Mouse (Mus musculus) kidney, embryonic 16.5 days (tissue): ENCODE data around the gene Tmem184b. TPM values are rescaled to one million over a fixed set of nuclear protein-coding genes. Genes with fewer than 3 reads are reported as not detected.

Source experiments
- ATAC-seq: fragments of 200-750 bp; cut with Nextera tagmentation; 2 replicates; pipeline ENCODE4 v1.8.0; 2017; ENCODE audit warnings: moderate TSS enrichment; ENCODE audit not compliant: low FRiP score, low TSS enrichment
- H3K27ac ChIP-seq: fragments of 300-500 bp; sonication (generic); 2 replicates; pipeline ENCODE4 v1.5.1; 2014; ENCODE audit warnings: low read length
- H3K27me3 ChIP-seq: fragments of 300-500 bp; sonication (generic); 2 replicates; pipeline ENCODE4 v1.6.1; 2014; ENCODE audit warnings: low read length, control low read depth, mixed read lengths; ENCODE audit not compliant: insufficient read depth
- H3K36me3 ChIP-seq: fragments of 300-500 bp; sonication (generic); 2 replicates; pipeline ENCODE4 v1.6.1; 2014; ENCODE audit warnings: low read length, control low read depth, mixed read lengths; ENCODE audit not compliant: insufficient read depth
- H3K4me1 ChIP-seq: fragments of 300-500 bp; sonication (generic); 2 replicates; pipeline ENCODE4 v1.6.1; 2014; ENCODE audit warnings: low read length, control low read depth, mixed read lengths; ENCODE audit not compliant: insufficient read depth
- H3K4me2 ChIP-seq: fragments of 300-500 bp; sonication (generic); replicated peaks from 2 replicates; pipeline ENCODE4 v1.6.1; 2014; ENCODE audit warnings: low read depth, low read length
- H3K4me3 ChIP-seq: fragments of 300-500 bp; sonication (generic); 2 replicates; pipeline ENCODE4 v1.5.1; 2014; ENCODE audit warnings: mild to moderate bottlenecking, low read length
- H3K9ac ChIP-seq: fragments of 300-500 bp; sonication (generic); replicated peaks from 2 replicates; pipeline ENCODE4 v1.6.1; 2014; ENCODE audit warnings: low read length
- H3K9me3 ChIP-seq: fragments of 300-500 bp; sonication (generic); 2 replicates; pipeline ENCODE4 v1.6.1; 2016; ENCODE audit warnings: low read length, control low read depth
- WGBS: fragments of 180-500 bp; shearing (Covaris S2); extraction: QIAGEN DNeasy Blood & Tissue Kit; methylation state at CpG from one replicate; pipeline ENCODE4 v1.1.7; 2014; 5-methylcytosine and 5-hydroxymethylcytosine counted together
- polyA plus RNA-seq: library from polyadenylated mRNA; unstranded; fragments of >200 nt; fragmentation: Nextera tagmentation; extraction: Ambion mirVana; gene quantifications from 2 replicates; pipeline ENCODE4 v1.2.1, GENCODE M21; 2015

The Tmem184b gene
- polyA plus RNA-seq, 1 experiment from 2014 or later, result 80.5 TPM

DNA sequence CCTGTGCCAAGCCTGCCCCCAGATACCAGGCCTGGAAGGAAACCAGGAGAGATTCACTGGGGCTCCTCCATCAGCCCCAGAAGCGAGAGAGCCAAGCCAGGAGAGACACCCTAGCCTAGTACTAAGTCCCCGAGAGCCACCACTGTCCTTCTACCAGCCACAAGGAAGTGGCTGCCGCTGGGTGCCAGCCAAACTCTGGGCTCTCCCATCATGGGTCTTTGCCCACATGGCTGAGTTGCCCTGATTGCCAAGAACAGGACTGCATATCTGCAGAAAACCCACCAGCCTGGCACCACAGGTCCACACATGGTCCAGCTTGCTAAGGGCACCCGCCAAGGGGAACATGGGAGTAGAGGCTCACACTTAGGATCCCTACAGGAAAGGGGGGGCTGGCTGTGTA is 36.9 kb upstream of the Tmem184b start:
- Histone ChIP-seq H3K27ac (no peak overlapping the region; the same call in 1 of the 2 replicates), H3K27me3 (no peaks in the 10 kb centered on the region), H3K9me3 (no peaks in the 10 kb centered on the region), H3K36me3 (peaks cover 18% of the 10 kb centered on the region), H3K4me2 (peak overlapping the region; percentile 76), H3K9ac (peak overlapping the region; percentile 86), H3K4me1 (peaks cover 67% of the 10 kb centered on the region), H3K4me3 (peak overlapping the region; percentile 70)
- WGBS, result 65% methylated on average over 4 of the region's 4 CpGs
- ATAC-seq, result no peak

DNA sequence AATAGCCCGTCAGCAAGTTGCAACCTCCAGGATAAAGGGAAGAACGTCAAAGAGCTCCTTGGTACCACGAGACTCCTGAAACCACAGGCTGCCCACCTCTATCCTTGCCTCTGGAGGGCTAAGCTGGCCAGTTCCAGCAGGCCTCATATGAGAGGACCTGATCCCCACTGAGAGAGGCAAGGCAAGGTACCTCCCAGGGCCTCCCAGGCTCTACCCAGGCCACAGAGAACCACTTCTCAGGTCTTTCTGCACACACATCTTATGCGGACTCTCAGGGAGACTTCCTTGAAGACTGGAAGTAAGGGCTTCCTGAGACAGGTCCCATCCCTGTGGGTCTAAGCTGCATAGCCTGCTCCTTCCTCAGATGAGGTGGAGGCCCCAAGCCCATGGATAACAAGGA is 36.0 kb upstream of the Tmem184b start:
- no peak overlapping the region for H3K4me2 ChIP-seq
- peaks cover 23% of the 10 kb centered on the region for H3K36me3 ChIP-seq
- H3K4me3 ChIP-seq, result no peak overlapping the region
- 64% methylated on average over 4 of the region's 4 CpGs for WGBS
- H3K27me3 ChIP-seq, result no peaks in the 10 kb centered on the region
- H3K9me3 ChIP-seq, result no peaks in the 10 kb centered on the region
- ATAC-seq, result no peak
- H3K4me1 ChIP-seq, result peaks cover 74% of the 10 kb centered on the region
- H3K27ac ChIP-seq, result 0 out of 2 replicates have a peak overlapping the region, but pooled peaks have one; percentile 1
- 0 out of 2 replicates have a peak overlapping the region, but pooled peaks have one; percentile 7 for H3K9ac ChIP-seq

DNA sequence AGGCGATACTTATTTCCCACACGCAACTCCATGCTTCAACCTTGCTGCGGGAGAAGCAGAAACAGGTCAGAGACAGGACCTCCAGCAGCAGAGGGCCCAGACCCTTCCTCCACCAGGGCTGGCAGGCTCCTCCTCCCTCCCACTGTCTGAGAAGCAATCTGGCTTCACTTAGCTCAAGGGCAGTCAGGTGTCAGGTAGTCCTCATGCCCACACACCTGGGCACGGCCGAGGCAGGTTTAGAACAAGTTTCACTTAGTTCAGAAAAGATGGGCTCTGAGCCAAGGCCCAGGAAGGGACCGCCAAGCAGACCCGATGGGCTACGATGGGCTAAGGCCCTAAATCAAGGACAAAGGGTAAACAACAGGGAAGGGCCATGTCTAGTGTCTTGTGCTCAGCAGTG is 35.4 kb upstream of the Tmem184b start:
- Histone ChIP-seq H3K4me2 (no peak overlapping the region), H3K9me3 (no peaks in the 10 kb centered on the region), H3K9ac (peak overlapping the region; percentile 23; the same call in 1 of the 2 replicates), H3K36me3 (peaks cover 29% of the 10 kb centered on the region), H3K4me1 (peaks cover 71% of the 10 kb centered on the region), H3K27me3 (no peaks in the 10 kb centered on the region), H3K4me3 (no peak overlapping the region), H3K27ac (0 out of 2 replicates have a peak overlapping the region, but pooled peaks have one; percentile 1)
- 50% methylated on average over 8 of the region's 8 CpGs for WGBS
- no peak for ATAC-seq

GRCm38 (mm10) chr15:79438209-79438810 is 34.9 kb upstream of the Tmem184b start:
- no peak overlapping the region for H3K4me2 ChIP-seq
- ATAC-seq, result no peak
- WGBS, result 82% methylated on average over 6 of the region's 6 CpGs
- peaks cover 30% of the 10 kb centered on the region for H3K36me3 ChIP-seq
- H3K4me3 ChIP-seq, result no peak overlapping the region
- H3K27ac ChIP-seq, result peak overlapping the region; percentile 1; the same call in 1 of the 2 replicates
- H3K27me3 ChIP-seq, result no peaks in the 10 kb centered on the region
- peaks cover 71% of the 10 kb centered on the region for H3K4me1 ChIP-seq
- peak overlapping the region; percentile 23; the same call in 1 of the 2 replicates for H3K9ac ChIP-seq
- no peaks in the 10 kb centered on the region for H3K9me3 ChIP-seq

GRCm38 (mm10) chr15:79437541-79438208 is 34.3 kb upstream of the Tmem184b start:
- 73% methylated on average over 12 of the region's 12 CpGs for WGBS
- no peaks in the 10 kb centered on the region for H3K9me3 ChIP-seq
- peaks cover 33% of the 10 kb centered on the region for H3K36me3 ChIP-seq
- H3K4me3 ChIP-seq, result no peak overlapping the region
- no peak overlapping the region for H3K4me2 ChIP-seq
- no peak overlapping the region for H3K9ac ChIP-seq
- no peak for ATAC-seq
- H3K4me1 ChIP-seq, result peaks cover 71% of the 10 kb centered on the region
- no peak overlapping the region for H3K27ac ChIP-seq
- H3K27me3 ChIP-seq, result no peaks in the 10 kb centered on the region

DNA sequence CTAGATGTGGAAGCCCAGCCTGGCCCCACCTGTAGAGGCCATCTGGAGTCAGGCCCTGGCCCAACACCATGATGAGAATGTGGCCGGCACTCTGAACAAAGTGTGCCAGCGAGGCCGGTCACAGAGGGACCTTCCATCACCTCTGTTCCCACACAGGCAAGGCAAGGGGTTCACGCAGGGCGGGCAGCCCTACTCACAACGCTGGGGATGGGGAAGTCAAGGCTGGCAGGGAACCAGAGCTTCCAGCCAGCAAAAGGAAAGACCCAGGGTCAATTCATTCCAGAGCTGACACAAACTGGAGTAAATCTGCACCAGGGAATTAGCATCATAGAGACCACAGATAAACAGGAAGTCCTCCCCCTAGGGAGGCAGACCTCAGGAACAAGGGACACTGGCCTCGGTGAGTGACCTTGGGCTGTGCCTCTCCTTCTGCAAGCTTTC is 33.1 kb upstream of the Tmem184b start:
- H3K27ac ChIP-seq, result peak overlapping the region; percentile 60; the same call in 1 of the 2 replicates
- no peak for ATAC-seq
- no peak overlapping the region; the same call in 1 of the 2 replicates for H3K9ac ChIP-seq
- WGBS, result 51% methylated on average over 7 of the region's 7 CpGs
- no peak overlapping the region for H3K4me2 ChIP-seq
- H3K9me3 ChIP-seq, result no peaks in the 10 kb centered on the region
- no peak overlapping the region for H3K4me3 ChIP-seq
- no peaks in the 10 kb centered on the region for H3K27me3 ChIP-seq
- peaks cover 73% of the 10 kb centered on the region for H3K4me1 ChIP-seq
- peaks cover 34% of the 10 kb centered on the region for H3K36me3 ChIP-seq

DNA sequence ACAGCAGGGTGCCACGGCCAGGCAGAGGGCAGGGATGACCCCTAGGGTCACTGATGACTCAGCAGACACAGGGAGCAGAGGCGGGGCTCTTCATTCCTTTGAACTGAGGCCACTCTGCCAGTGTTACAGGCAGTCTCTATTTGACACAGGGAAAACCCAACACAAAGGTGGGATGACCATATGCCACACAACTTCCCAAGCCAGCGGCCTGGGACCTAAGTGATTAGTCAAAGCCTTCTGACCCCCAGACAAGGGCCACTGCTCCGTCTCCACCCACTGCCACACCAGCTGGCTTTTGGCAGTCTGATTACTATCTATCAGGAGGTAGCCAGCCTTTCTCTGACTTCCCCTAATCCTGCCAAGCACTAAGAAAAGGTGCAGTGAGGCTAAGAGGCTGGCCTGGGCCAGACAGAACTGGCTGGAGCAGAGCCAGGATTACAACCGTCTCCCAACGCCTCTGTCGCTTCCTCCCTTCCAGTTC is 31.9 kb upstream of the Tmem184b start:
- H3K36me3 ChIP-seq, result peaks cover 38% of the 10 kb centered on the region
- H3K4me3 ChIP-seq, result no peak overlapping the region
- H3K9me3 ChIP-seq, result no peaks in the 10 kb centered on the region
- peak overlapping the region; percentile 60 for H3K27ac ChIP-seq
- H3K4me1 ChIP-seq, result peaks cover 65% of the 10 kb centered on the region
- WGBS, result 22% methylated on average over 7 of the region's 7 CpGs
- H3K4me2 ChIP-seq, result no peak overlapping the region
- H3K27me3 ChIP-seq, result no peaks in the 10 kb centered on the region
- peak; percentile 32 for ATAC-seq
- no peak overlapping the region for H3K9ac ChIP-seq

- Histone ChIP-seq H3K4me3 (no peak overlapping the region), H3K36me3 (peaks cover 47% of the 10 kb centered on the region), H3K4me1 (peaks cover 42% of the 10 kb centered on the region)
Observed at GRCm38 (mm10) chr15:79432892-79433291, 29.5 kb upstream of the Tmem184b start.

GRCm38 (mm10) chr15:79432328-79432727 is 29.0 kb upstream of the Tmem184b start:
- Histone ChIP-seq H3K4me1 (peaks cover 37% of the 10 kb centered on the region), H3K4me2 (no peak overlapping the region), H3K27ac (peak overlapping the region; percentile 77), H3K9me3 (no peaks in the 10 kb centered on the region), H3K4me3 (no peak overlapping the region), H3K36me3 (peaks cover 47% of the 10 kb centered on the region), H3K27me3 (no peaks in the 10 kb centered on the region), H3K9ac (no peak overlapping the region)
- WGBS, result 83% methylated on average over 11 of the region's 11 CpGs
- no peak for ATAC-seq

More at GRCm38 (mm10) chr15:79432892-79433291, 29.5 kb upstream of the Tmem184b start:
- no peaks in the 10 kb centered on the region for H3K9me3 ChIP-seq
- no peaks in the 10 kb centered on the region for H3K27me3 ChIP-seq
- WGBS, result 54% methylated on average over 21 of the region's 21 CpGs
- peak overlapping the region; percentile 27; the same call in 1 of the 2 replicates for H3K9ac ChIP-seq
- 0 out of 2 replicates have a peak, but pooled peaks have one; percentile 17 for ATAC-seq
- peak overlapping the region; percentile 77 for H3K27ac ChIP-seq
- 0 out of 2 replicates have a peak overlapping the region, but pooled peaks have one; percentile 10 for H3K4me2 ChIP-seq
